Mouse (Mus musculus): Measurements from ENCODE around the gene Irx1.

GRCm38 (mm10) chr13:71960846-71961735 lies 2.4 kb downstream of the Irx1 start:
- TF ChIP-seq CTCF (IDR thresholded peaks at IDR 0.05) (no peak), POLR2A (IDR thresholded peaks at IDR 0.05; ENCODE audit: insufficient read depth, low read depth, low read length) (no peak), EP300 (IDR thresholded peaks at IDR 0.05; ENCODE audit: insufficient read depth, low read depth, low read length) (no peak)

Data from heart, adult 2 months (tissue).